Mouse (Mus musculus) forebrain, embryonic 11.5 days (tissue): ENCODE measurements around the gene Sirt2. TPM values are rescaled to one million over a fixed set of nuclear protein-coding genes. Genes with fewer than 3 reads are reported as not detected.

Experiments
- ATAC-seq: fragments of 200-750 bp; cut with Nextera tagmentation; replicated peaks from 2 replicates; pipeline ENCODE4 v1.8.0; 2017; ENCODE audit warnings: moderate TSS enrichment; ENCODE audit not compliant: low FRiP score
- DNase-seq: peaks from one replicate; pipeline ENCODE4 v3.0.0-alpha.2; 2017; ENCODE audit warnings: low spot score
- H3K27ac ChIP-seq: fragments of 300-500 bp; sonication (generic); 2 replicates; pipeline ENCODE4 v1.5.1; 2014; ENCODE audit warnings: low read depth, low read length
- H3K27me3 ChIP-seq: fragments of 300-500 bp; sonication (generic); 2 replicates; pipeline ENCODE4 v1.6.1; 2014; ENCODE audit warnings: mild to moderate bottlenecking, low read length, mixed read lengths; ENCODE audit not compliant: control insufficient read depth, insufficient read depth
- H3K36me3 ChIP-seq: fragments of 300-500 bp; sonication (generic); 2 replicates; pipeline ENCODE4 v1.6.1; 2014; ENCODE audit warnings: mild to moderate bottlenecking, low read length, moderate library complexity, mixed read lengths; ENCODE audit not compliant: control insufficient read depth, insufficient read depth
- H3K4me1 ChIP-seq: fragments of 300-500 bp; sonication (generic); replicated peaks from 2 replicates; pipeline ENCODE4 v1.6.1; 2014; ENCODE audit warnings: low read length, mixed read lengths; ENCODE audit not compliant: control insufficient read depth, insufficient read depth
- H3K4me2 ChIP-seq: fragments of 300-500 bp; sonication (generic); 2 replicates; pipeline ENCODE4 v1.6.1; 2014; ENCODE audit warnings: low read depth, mild to moderate bottlenecking, low read length, moderate library complexity, mixed read lengths; ENCODE audit not compliant: severe bottlenecking
- H3K4me3 ChIP-seq: fragments of 300-500 bp; sonication (generic); 2 replicates; pipeline ENCODE4 v1.5.1; 2014; ENCODE audit warnings: low read depth, low read length
- H3K9ac ChIP-seq: fragments of 300-500 bp; sonication (generic); 2 replicates; pipeline ENCODE4 v1.6.1; 2014; ENCODE audit warnings: low read length
- H3K9me3 ChIP-seq: fragments of 300-500 bp; sonication (generic); 2 replicates; pipeline ENCODE4 v1.6.1; 2016; ENCODE audit warnings: low read length, mixed read lengths; ENCODE audit not compliant: control insufficient read depth
- WGBS: fragments of 180-500 bp; shearing (Covaris S2); extraction: QIAGEN DNeasy Blood & Tissue Kit; methylation state at CpG from one replicate; pipeline ENCODE4 v1.1.7; 2014; 5-methylcytosine and 5-hydroxymethylcytosine counted together
- polyA plus RNA-seq: library from polyadenylated mRNA; unstranded; fragments of >200 nt; fragmentation: Nextera tagmentation; extraction: Ambion mirVana; gene quantifications from 2 replicates; pipeline ENCODE4 v1.2.1, GENCODE M21; 2014

The Sirt2 gene
- polyA plus RNA-seq, 1 experiment from 2014 or later: 63.5 TPM

- Histone ChIP-seq H3K27ac (no peak overlapping the region), H3K4me1 (peaks cover 20% of the 10 kb centered on the region), H3K9ac (no peak overlapping the region), H3K4me3 (no peak overlapping the region), H3K9me3 (no peaks in the 10 kb centered on the region), H3K27me3 (no peaks in the 10 kb centered on the region), H3K36me3 (peaks cover 68% of the 10 kb centered on the region), H3K4me2 (no peak overlapping the region)
- DNase-seq (no peak), ATAC-seq (no peak)
- 85% methylated on average over 4 of the region's 4 CpGs for WGBS
Measured at GRCm38 (mm10) chr7:28818861-28819452, 52.4 kb downstream of the Sirt2 start.

GRCm38 (mm10) chr7:28819571-28819970 lies 53.0 kb downstream of the Sirt2 start:
- no peak for DNase-seq
- 91% methylated on average over 4 of the region's 4 CpGs for WGBS
- ATAC-seq: no peak
- H3K27me3 ChIP-seq: no peaks in the 10 kb centered on the region
- H3K4me3 ChIP-seq: no peak overlapping the region
- H3K36me3 ChIP-seq: peaks cover 63% of the 10 kb centered on the region
- peak overlapping the region; percentile 50; the same call in 1 of the 2 replicates for H3K27ac ChIP-seq
- H3K4me1 ChIP-seq: peaks cover 19% of the 10 kb centered on the region
- no peaks in the 10 kb centered on the region for H3K9me3 ChIP-seq
- H3K4me2 ChIP-seq: no peak overlapping the region
- H3K9ac ChIP-seq: no peak overlapping the region

GRCm38 (mm10) chr7:28820358-28821260 lies 54.1 kb downstream of the Sirt2 start:
- Histone ChIP-seq H3K27ac (peak overlapping the region; percentile 51; the same call in 1 of the 2 replicates), H3K4me3 (no peak overlapping the region), H3K36me3 (peaks cover 53% of the 10 kb centered on the region), H3K27me3 (no peaks in the 10 kb centered on the region), H3K4me1 (peaks cover 15% of the 10 kb centered on the region; the same call in 1 of the 2 replicates), H3K9me3 (no peaks in the 10 kb centered on the region), H3K9ac (no peak overlapping the region), H3K4me2 (no peak overlapping the region)
- 54% methylated on average over 12 of the region's 12 CpGs for WGBS
- 0 out of 2 replicates have a peak, but pooled peaks have one; percentile 28 for ATAC-seq
- DNase-seq: no peak

DNA sequence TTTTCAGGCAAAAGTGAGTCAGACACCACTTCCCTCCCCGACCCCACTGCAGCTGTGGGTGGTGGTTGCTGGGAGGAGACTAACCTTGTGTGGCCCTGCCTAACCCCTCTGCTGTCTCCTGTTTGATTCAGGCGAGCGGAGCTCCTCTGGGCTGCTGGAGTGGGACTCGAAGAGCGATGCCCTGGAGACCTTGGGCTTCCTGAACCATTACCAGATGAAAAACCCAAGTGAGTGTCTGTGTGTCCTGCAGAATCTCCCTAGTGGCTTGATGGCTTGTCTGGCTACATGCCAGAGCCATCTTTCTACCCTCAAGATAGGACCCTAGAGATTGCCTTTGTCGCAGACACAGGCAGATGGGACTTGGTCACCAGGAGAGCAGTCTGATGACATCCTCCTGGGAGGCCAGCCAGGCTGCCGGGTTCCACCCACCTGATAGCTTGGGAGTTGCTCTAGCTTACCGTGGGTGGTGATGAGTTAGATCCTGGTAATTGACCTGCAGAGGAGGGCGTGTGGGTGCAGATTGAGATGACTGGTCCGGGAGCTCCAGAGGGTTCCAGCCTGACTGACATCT lies 54.8 kb downstream of the Sirt2 start:
- ATAC-seq: no peak
- H3K9me3 ChIP-seq: no peaks in the 10 kb centered on the region
- H3K9ac ChIP-seq: no peak overlapping the region
- 85% methylated on average over 10 of the region's 10 CpGs for WGBS
- no peak for DNase-seq
- peaks cover 46% of the 10 kb centered on the region for H3K36me3 ChIP-seq
- no peak overlapping the region for H3K4me2 ChIP-seq
- no peak overlapping the region for H3K27ac ChIP-seq
- peaks cover 16% of the 10 kb centered on the region; the same call in 1 of the 2 replicates for H3K4me1 ChIP-seq
- H3K4me3 ChIP-seq: no peak overlapping the region
- no peaks in the 10 kb centered on the region for H3K27me3 ChIP-seq

DNA sequence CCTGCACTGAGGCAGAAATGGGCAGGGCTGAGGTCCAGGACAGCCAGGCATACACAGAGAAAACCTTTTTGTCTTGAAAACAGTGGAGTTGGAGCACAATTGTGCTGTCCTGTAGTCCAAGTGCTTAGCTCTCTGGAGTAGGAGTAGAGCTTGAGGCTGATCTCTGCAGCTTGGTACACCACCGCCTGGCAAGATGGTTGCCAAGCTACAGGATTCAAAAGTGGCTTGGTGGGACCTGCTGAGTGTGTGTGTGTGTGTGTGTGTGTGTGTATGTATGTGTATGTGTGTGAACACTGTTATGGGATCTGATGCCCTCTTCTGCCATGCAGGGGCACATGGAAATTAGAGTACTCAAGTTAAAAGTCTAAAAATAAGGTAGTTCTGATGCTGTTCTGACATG lies 56.0 kb downstream of the Sirt2 start:
- no peak overlapping the region for H3K4me2 ChIP-seq
- ATAC-seq (no peak), DNase-seq (no peak)
- H3K27me3 ChIP-seq: no peaks in the 10 kb centered on the region
- H3K36me3 ChIP-seq: peaks cover 36% of the 10 kb centered on the region
- 81% methylated on average over 1 of the region's 1 CpGs for WGBS
- no peak overlapping the region for H3K9ac ChIP-seq
- peaks cover 16% of the 10 kb centered on the region; the same call in 1 of the 2 replicates for H3K4me1 ChIP-seq
- no peak overlapping the region for H3K4me3 ChIP-seq
- H3K27ac ChIP-seq: no peak overlapping the region
- H3K9me3 ChIP-seq: no peaks in the 10 kb centered on the region

GRCm38 (mm10) chr7:28822993-28823903 lies 56.7 kb downstream of the Sirt2 start:
- Histone ChIP-seq H3K27ac (peak overlapping the region; percentile 18; the same call in 1 of the 2 replicates), H3K4me1 (peaks cover 16% of the 10 kb centered on the region; the same call in 1 of the 2 replicates), H3K9ac (no peak overlapping the region), H3K9me3 (no peaks in the 10 kb centered on the region), H3K27me3 (no peaks in the 10 kb centered on the region), H3K4me3 (no peak overlapping the region), H3K36me3 (peaks cover 31% of the 10 kb centered on the region), H3K4me2 (no peak overlapping the region)
- ATAC-seq (no peak), DNase-seq (no peak)
- WGBS: 66% methylated on average over 10 of the region's 10 CpGs

DNA sequence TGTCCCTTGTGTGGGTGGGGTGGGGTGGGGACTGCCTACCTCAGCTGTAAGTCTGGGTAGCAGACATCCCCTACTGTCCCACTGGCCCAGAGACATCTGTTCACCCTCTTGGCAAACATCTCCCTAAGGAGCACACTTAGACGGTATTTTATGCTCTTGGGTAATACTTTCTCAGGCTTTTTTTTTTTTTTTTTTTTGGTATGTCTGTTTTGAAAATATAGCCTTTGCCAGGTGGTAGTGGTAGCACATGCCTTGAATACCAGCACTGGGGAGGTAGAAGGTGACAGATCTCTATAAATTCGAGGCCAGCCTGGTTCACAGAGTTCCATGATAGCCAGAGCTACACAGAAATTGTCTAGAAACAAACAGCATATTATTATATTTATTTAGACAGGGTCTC lies 57.4 kb downstream of the Sirt2 start:
- 78% methylated on average over 2 of the region's 2 CpGs for WGBS
- H3K27ac ChIP-seq: no peak overlapping the region
- no peak overlapping the region for H3K4me3 ChIP-seq
- peaks cover 12% of the 10 kb centered on the region; the same call in 1 of the 2 replicates for H3K4me1 ChIP-seq
- no peaks in the 10 kb centered on the region for H3K9me3 ChIP-seq
- DNase-seq (no peak), ATAC-seq (no peak)
- no peak overlapping the region for H3K4me2 ChIP-seq
- H3K27me3 ChIP-seq: no peaks in the 10 kb centered on the region
- no peak overlapping the region for H3K9ac ChIP-seq
- H3K36me3 ChIP-seq: peaks cover 27% of the 10 kb centered on the region
